Mouse (Mus musculus) liver, embryonic 14.5 days (tissue): ENCODE measurements at regions not wholly inside any gene's neighbourhood (a gene's known extent, or its start where the extent isn't known, plus 50 kb on each side); places are given as distances from the start of the nearest gene placed in this dataset.

Experiments
- ATAC-seq: fragments of 200-750 bp; cut with Nextera tagmentation; 2 replicates; pipeline ENCODE4 v1.8.0; 2017; ENCODE audit warnings: moderate number of reproducible peaks, mild to moderate bottlenecking, moderate library complexity; ENCODE audit not compliant: insufficient read depth
- DNase-seq, 3 experiments: peaks; one replicate each; pipeline ENCODE4 v3.0.0-alpha.2; 2012 to 2013; ENCODE audit warnings: low read depth in 3 of 3, low spot score in 3 of 3
- H3K27ac ChIP-seq: fragments of 300-500 bp; sonication (generic); 2 replicates; pipeline ENCODE4 v1.5.1; 2014; ENCODE audit warnings: moderate library complexity, mild to moderate bottlenecking, control low read depth, inconsistent platforms
- H3K27me3 ChIP-seq: fragments of 300-500 bp; sonication (generic); 2 replicates; pipeline ENCODE4 v1.6.1; 2014; ENCODE audit warnings: mild to moderate bottlenecking, low read length, moderate library complexity; ENCODE audit not compliant: control insufficient read depth, insufficient read depth
- H3K36me3 ChIP-seq: fragments of 300-500 bp; sonication (generic); replicated peaks from 2 replicates; pipeline ENCODE4 v1.6.1; 2014; ENCODE audit warnings: low read depth; ENCODE audit not compliant: control insufficient read depth, insufficient read depth
- H3K4me1 ChIP-seq, 2 experiments: fragments of 200-500 bp in 1 of 2; fragments of 300-500 bp in 1 of 2; sonication (generic) in 1 of 2; replicated peaks; 2 replicates each; pipeline ENCODE4 v1.6.1; 2012 to 2014; ENCODE audit warnings: antibody characterized with exemption in 1 of 2, inconsistent platforms in 1 of 2, low read length in 1 of 2; ENCODE audit not compliant: control insufficient read depth in 2 of 2, insufficient read depth in 2 of 2
- H3K4me2 ChIP-seq: fragments of 300-500 bp; sonication (generic); 2 replicates; pipeline ENCODE4 v1.6.1; 2014; ENCODE audit warnings: low read depth, mild to moderate bottlenecking, control low read depth, moderate library complexity
- H3K4me3 ChIP-seq, 2 experiments: fragments of 200-500 bp in 1 of 2; fragments of 300-500 bp in 1 of 2; sonication (generic) in 1 of 2; 2 replicates each; pipeline ENCODE4 v1.5.1; 2012 to 2014; ENCODE audit warnings: low read depth in 2 of 2, low read length in 2 of 2, mild to moderate bottlenecking in 2 of 2, control low read depth in 1 of 2, inconsistent platforms in 1 of 2, moderate library complexity in 1 of 2; ENCODE audit not compliant: insufficient read depth in 1 of 2
- H3K9ac ChIP-seq: fragments of 300-500 bp; sonication (generic); replicated peaks from 2 replicates; pipeline ENCODE4 v1.6.1; 2014; ENCODE audit warnings: mild to moderate bottlenecking, control low read depth, moderate library complexity
- H3K9me3 ChIP-seq: fragments of 300-500 bp; sonication (generic); 2 replicates; pipeline ENCODE4 v1.6.1; 2016; ENCODE audit warnings: low read length, mixed read lengths; ENCODE audit not compliant: control insufficient read depth
- CTCF ChIP-seq: IDR thresholded peaks from 2 replicates; pipeline ENCODE4 v1.5.1; 2016; ENCODE audit warnings: antibody characterized with exemption, low read depth, control low read depth
- EP300 ChIP-seq: IDR thresholded peaks from 2 replicates; pipeline ENCODE4 v1.6.1; 2016; ENCODE audit warnings: antibody characterized with exemption, low read depth
- WGBS: fragments of 180-500 bp; shearing (Covaris S2); extraction: QIAGEN DNeasy Blood & Tissue Kit; methylation state at CpG from one replicate; pipeline ENCODE4 v1.1.7; 2014; ENCODE audit not compliant: insufficient replicate concordance; 5-methylcytosine and 5-hydroxymethylcytosine counted together

GRCm38 (mm10) chr8:31518903-31519302 is 1909.6 kb upstream of the 5930422O12Rik start:
- DNase-seq (no peak), ATAC-seq (no peak)
- WGBS: 26% methylated on average over 1 of the region's 1 CpGs
- no peak overlapping the region for H3K9ac ChIP-seq
- no peaks in the 10 kb centered on the region for H3K9me3 ChIP-seq
- no peak overlapping the region for H3K4me3 ChIP-seq
- H3K36me3 ChIP-seq: no peaks in the 10 kb centered on the region
- H3K4me1 ChIP-seq: no peaks in the 10 kb centered on the region
- H3K27me3 ChIP-seq: no peaks in the 10 kb centered on the region
- H3K4me2 ChIP-seq: no peak overlapping the region
- H3K27ac ChIP-seq: no peak overlapping the region
- TF ChIP-seq CTCF (0 out of 2 replicates have a peak, but pooled peaks have one; percentile 15), EP300 (no peak)

DNA sequence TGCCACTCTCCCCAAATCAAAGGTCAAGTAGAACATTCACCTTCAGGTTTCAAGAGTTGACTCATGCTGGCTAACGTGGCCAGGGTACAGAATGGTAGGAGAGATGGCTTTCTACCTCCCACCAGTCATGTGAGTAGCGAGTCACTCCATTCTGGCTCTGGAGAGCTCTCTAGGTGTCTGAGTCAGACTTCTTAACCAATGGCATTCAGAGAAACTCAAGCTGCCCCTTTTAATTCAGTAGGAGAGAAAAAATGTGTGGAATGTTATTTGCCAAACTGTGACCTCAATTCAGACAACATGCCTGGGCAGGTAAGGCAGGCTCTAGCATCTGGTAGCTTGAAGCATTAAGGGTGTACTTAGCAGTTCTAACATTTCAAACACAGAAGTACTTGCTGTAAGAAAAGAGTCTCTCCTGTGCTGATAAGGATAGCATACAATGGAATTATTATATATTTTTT is 1907.5 kb upstream of the 5930422O12Rik start:
- no peaks in the 10 kb centered on the region for H3K4me1 ChIP-seq
- ATAC-seq (no peak), DNase-seq (no peak)
- WGBS: 38% methylated on average over 2 of the region's 2 CpGs
- H3K9me3 ChIP-seq: no peaks in the 10 kb centered on the region
- no peak overlapping the region for H3K4me3 ChIP-seq
- TF ChIP-seq CTCF (no peak), EP300 (no peak)
- H3K9ac ChIP-seq: no peak overlapping the region
- H3K36me3 ChIP-seq: no peaks in the 10 kb centered on the region
- H3K27ac ChIP-seq: no peak overlapping the region
- H3K4me2 ChIP-seq: no peak overlapping the region
- H3K27me3 ChIP-seq: no peaks in the 10 kb centered on the region

- no peaks in the 10 kb centered on the region for H3K36me3 ChIP-seq
- no peak overlapping the region for H3K4me2 ChIP-seq
- H3K4me1 ChIP-seq: no peaks in the 10 kb centered on the region
- no peaks in the 10 kb centered on the region for H3K27me3 ChIP-seq
- H3K9me3 ChIP-seq: no peaks in the 10 kb centered on the region
- WGBS: 46% methylated on average over 5 of the region's 5 CpGs
- H3K4me3 ChIP-seq: no peak overlapping the region
- H3K9ac ChIP-seq: no peak overlapping the region
- no peak overlapping the region for H3K27ac ChIP-seq
- DNase-seq: no peak
- no peak for ATAC-seq
- TF ChIP-seq EP300: no peak
Measured at GRCm38 (mm10) chr8:31525071-31525470, 1903.4 kb upstream of the 5930422O12Rik start.

GRCm38 (mm10) chr8:31539251-31539650 is 1889.3 kb upstream of the 5930422O12Rik start:
- Histone ChIP-seq H3K36me3 (no peaks in the 10 kb centered on the region), H3K4me2 (no peak overlapping the region), H3K4me3 (no peak overlapping the region), H3K27me3 (no peaks in the 10 kb centered on the region), H3K4me1 (no peaks in the 10 kb centered on the region), H3K9ac (no peak overlapping the region), H3K9me3 (no peaks in the 10 kb centered on the region), H3K27ac (no peak overlapping the region)
- WGBS: 68% methylated on average over 3 of the region's 3 CpGs
- ATAC-seq (no peak), DNase-seq (no peak)
- no peak for TF ChIP-seq EP300
- TF ChIP-seq CTCF: no peak

DNA sequence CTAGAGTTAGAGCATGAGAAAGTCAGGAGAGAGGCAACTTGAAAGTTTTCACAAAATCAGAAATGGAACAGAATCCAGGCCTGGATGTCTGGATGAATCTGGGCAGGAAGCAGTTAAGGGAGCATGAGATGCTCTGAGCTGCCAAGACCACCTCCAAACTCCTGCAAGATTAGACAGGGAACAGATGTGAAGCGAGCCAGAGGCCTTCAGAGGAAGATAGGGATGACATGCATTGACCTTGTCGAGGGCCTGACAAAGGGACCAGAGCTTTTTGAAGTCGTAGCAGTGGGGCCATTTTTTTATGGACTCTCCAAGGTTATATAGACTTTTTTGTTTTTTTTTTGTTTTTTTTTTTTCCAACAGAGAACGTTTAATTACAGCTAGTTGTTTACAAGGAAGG is 1886.9 kb upstream of the 5930422O12Rik start:
- Histone ChIP-seq H3K36me3 (no peaks in the 10 kb centered on the region), H3K4me1 (no peaks in the 10 kb centered on the region), H3K4me3 (no peak overlapping the region), H3K27ac (no peak overlapping the region), H3K9ac (no peak overlapping the region), H3K4me2 (no peak overlapping the region), H3K27me3 (no peaks in the 10 kb centered on the region), H3K9me3 (no peaks in the 10 kb centered on the region)
- DNase-seq (no peak), ATAC-seq (no peak)
- 24% methylated on average over 4 of the region's 4 CpGs for WGBS
- no peak for TF ChIP-seq EP300
- TF ChIP-seq CTCF: no peak
